Mouse (Mus musculus): Measurements from ENCODE around the gene Prl5a1.

The Prl5a1 gene

GRCm38 (mm10) chr13:28142184-28142583, at the start of gene Prl5a1:
TSS of gene Prl5a1 (plus strand) at chr13:28142484.
- CTCF ChIA-PET, result no interaction called here

GRCm38 (mm10) chr13:28096161-28096560, 46.1 kb upstream of the Prl5a1 start:
- CTCF ChIA-PET, result no interaction called here

DNA sequence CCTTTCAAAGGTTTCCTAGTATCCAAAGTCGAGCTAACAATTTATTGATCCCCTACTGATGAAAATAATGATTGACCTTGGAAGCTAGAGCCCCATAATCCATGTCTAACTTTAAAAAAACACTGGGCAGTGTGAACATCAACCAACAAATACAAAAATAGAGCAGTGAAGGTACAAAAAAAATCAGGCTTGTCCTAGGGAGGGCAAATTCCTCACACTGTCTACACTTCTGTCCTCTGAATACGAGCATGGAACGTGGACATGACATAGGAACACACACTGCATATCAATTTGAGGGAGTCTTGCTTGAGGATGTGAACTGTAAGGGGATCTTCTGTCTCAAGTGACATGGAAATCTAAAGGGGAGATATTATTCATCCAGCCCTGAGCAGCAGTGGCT, 33.7 kb upstream of the Prl5a1 start:
- CTCF ChIA-PET, result interaction anchor here (0.6 kb wide), 1 partner anchor 1286 kb away, joined by 5 read pairs; no protein-coding TSS in a partner anchor

DNA sequence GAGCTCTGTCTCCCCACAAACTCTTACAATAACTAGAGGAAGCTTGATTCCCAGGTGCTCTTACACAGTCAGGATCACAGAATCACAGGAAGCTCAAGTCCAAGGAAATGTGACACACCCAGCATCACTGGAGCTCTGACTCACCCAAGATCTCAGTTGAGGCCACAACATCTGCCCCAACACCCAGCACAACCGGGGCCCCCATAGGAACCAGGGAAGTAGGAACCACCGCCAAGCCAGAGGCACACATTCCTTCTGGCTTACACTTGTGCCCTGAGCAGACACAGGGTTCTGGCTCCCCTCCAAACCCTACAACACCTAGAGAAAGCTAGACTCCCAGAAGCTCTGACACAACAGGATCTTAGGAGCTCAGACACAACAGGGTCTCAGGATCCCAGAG, 9.5 kb upstream of the Prl5a1 start:
- CTCF ChIA-PET, result no interaction called here

DNA sequence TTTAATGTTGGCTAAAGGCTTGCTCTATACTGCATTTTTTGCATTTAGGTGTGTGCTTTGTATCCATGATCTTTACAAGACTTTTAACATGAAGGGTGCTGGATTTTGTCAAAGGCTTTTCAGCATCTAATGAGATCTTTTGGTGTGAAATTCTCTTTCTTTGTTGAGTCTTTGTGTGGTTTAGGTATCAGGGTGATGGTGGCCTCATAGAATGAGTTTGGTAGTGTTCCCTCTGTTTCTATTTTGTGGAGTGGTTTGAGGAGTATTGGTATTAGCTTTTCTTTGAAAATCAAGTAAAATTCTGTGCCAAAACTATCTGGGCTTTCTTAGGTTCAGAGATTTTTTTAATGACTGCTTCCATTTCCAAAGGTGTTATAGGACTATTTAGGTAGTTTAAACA, 6.5 kb upstream of the Prl5a1 start:
- CTCF ChIA-PET, result no interaction called here
